Mouse (Mus musculus) lung, adult 10 weeks (tissue): ENCODE data around the gene Vmn1r188. TPM values are rescaled to one million over a fixed set of nuclear protein-coding genes. Genes with fewer than 3 reads are reported as not detected.

Experiments
- polyA plus RNA-seq: library from polyadenylated mRNA; stranded (reverse); fragments of 350-450 nt; fragmentation: Illumina TruSeq; extraction: RNeasy Lipid Tissue Mini Kit (QIAGEN cat#74804); gene quantifications from one replicate; pipeline ENCODE4 v1.2.3, GENCODE M21; 2014; ENCODE audit warnings: low read depth, low replicate concordance; ENCODE audit not compliant: insufficient read depth

Vmn1r188 gene
- polyA plus RNA-seq, result not detected

GRCm38 (mm10) chr13:22084140-22084539 is at the start of gene Vmn1r188:
TSS of gene Vmn1r188 (plus strand) at chr13:22084440.

GRCm38 (mm10) chr13:22035267-22036148 is 48.7 kb upstream of the Vmn1r188 start, which contains the start of the genes Hist1h2ah and Hist1h2bk:
TSS of gene Hist1h2ah (minus strand) at chr13:22035568.
TSS of gene Hist1h2bk (plus strand) at chr13:22035870.

GRCm38 (mm10) chr13:22041142-22041536 is 43.1 kb upstream of the Vmn1r188 start, which contains the start of gene Hist1h4i:
TSS of gene Hist1h4i (minus strand) at chr13:22041362.

GRCm38 (mm10) chr13:22042568-22043502 is 41.4 kb upstream of the Vmn1r188 start, which contains the start of the genes Hist1h2ag and Hist1h2bj:
TSS of gene Hist1h2ag (minus strand) at chr13:22042944.
TSS of gene Hist1h2bj (plus strand) at chr13:22043214.

GRCm38 (mm10) chr13:22105724-22106123 is 21.5 kb downstream of the Vmn1r188 start, which contains the start of gene Vmn1r189:
TSS of gene Vmn1r189 (minus strand) at chr13:22105824.

Other genes with a start within 250 kb of the Vmn1r188 start
- gene Zfp184, start 139.3 kb upstream of the Vmn1r188 start, polyA plus RNA-seq, result 1.2 TPM
- gene Pom121l2, start 103.2 kb upstream of the Vmn1r188 start, polyA plus RNA-seq, result not detected
- gene Prss16, start 74.7 kb upstream of the Vmn1r188 start, polyA plus RNA-seq, result not detected
- gene Hist1h2ah, start 48.9 kb upstream of the Vmn1r188 start, polyA plus RNA-seq, result not detected
- not detected for gene Hist1h2bk, start 48.6 kb upstream of the Vmn1r188 start, polyA plus RNA-seq
- 3.2 TPM for gene Hist1h4i, start 43.1 kb upstream of the Vmn1r188 start, polyA plus RNA-seq
- not detected for gene Hist1h2ag, start 41.5 kb upstream of the Vmn1r188 start, polyA plus RNA-seq
- gene Hist1h2bj, start 41.2 kb upstream of the Vmn1r188 start, polyA plus RNA-seq, result not detected
- not detected for gene Vmn1r189, start 21.4 kb downstream of the Vmn1r188 start, polyA plus RNA-seq
- not detected for gene Vmn1r191, start 99.5 kb downstream of the Vmn1r188 start, polyA plus RNA-seq
- not detected for gene Vmn1r192, start 106.7 kb downstream of the Vmn1r188 start, polyA plus RNA-seq
- gene Vmn1r193, start 138.7 kb downstream of the Vmn1r188 start, polyA plus RNA-seq, result not detected
- not detected for gene Vmn1r194, start 159.8 kb downstream of the Vmn1r188 start, polyA plus RNA-seq
- gene Vmn1r195, start 186.1 kb downstream of the Vmn1r188 start, polyA plus RNA-seq, result not detected
- not detected for gene Vmn1r196, start 205.5 kb downstream of the Vmn1r188 start, polyA plus RNA-seq
- not detected for gene Vmn1r197, start 240.1 kb downstream of the Vmn1r188 start, polyA plus RNA-seq